Mouse (Mus musculus): Measurements from ENCODE around the gene Sfta2. TPM values are rescaled to one million over a fixed set of nuclear protein-coding genes. Genes with fewer than 3 reads are reported as not detected.

Gene Sfta2
- polyA plus RNA-seq, 1 experiment: not detected

- H3K27me3 ChIP-seq (ENCODE audit: control insufficient read depth): no peaks in the 10 kb centered on the region
- no peak overlapping the region for H3K4me3 ChIP-seq (replicated peaks)
- H3K9me3 ChIP-seq (ENCODE audit: control insufficient read depth, low read length): peaks cover 5% of the 10 kb centered on the region
- no peaks in the 10 kb centered on the region for H3K36me3 ChIP-seq (ENCODE audit: control insufficient read depth)
- no peak for TF ChIP-seq TAL1 (IDR thresholded peaks at IDR 0.05; ENCODE audit: low read length)
- no peak for TF ChIP-seq GATA1 (IDR thresholded peaks at IDR 0.05; ENCODE audit: low read length)
- H3K4me1 ChIP-seq (ENCODE audit: control insufficient read depth): no peaks in the 10 kb centered on the region
Measured at GRCm38 (mm10) chr17:35590410-35591218, 10.7 kb upstream of the Sfta2 start.

GRCm38 (mm10) chr17:35591219-35591578 lies 10.2 kb upstream of the Sfta2 start:
- peaks cover 5% of the 10 kb centered on the region for H3K9me3 ChIP-seq (ENCODE audit: control insufficient read depth, low read length)
- no peak for TF ChIP-seq TAL1 (IDR thresholded peaks at IDR 0.05; ENCODE audit: low read length)
- no peak for TF ChIP-seq GATA1 (IDR thresholded peaks at IDR 0.05; ENCODE audit: low read length)
- no peaks in the 10 kb centered on the region for H3K4me1 ChIP-seq (ENCODE audit: control insufficient read depth)
- H3K36me3 ChIP-seq (ENCODE audit: control insufficient read depth): no peaks in the 10 kb centered on the region
- H3K4me3 ChIP-seq (replicated peaks): no peak overlapping the region
- no peaks in the 10 kb centered on the region for H3K27me3 ChIP-seq (ENCODE audit: control insufficient read depth)

- Histone ChIP-seq H3K4me3 (replicated peaks) (no peak overlapping the region), H3K36me3 (ENCODE audit: control insufficient read depth) (no peaks in the 10 kb centered on the region), H3K4me1 (ENCODE audit: control insufficient read depth) (no peaks in the 10 kb centered on the region), H3K27me3 (ENCODE audit: control insufficient read depth) (no peaks in the 10 kb centered on the region), H3K9me3 (ENCODE audit: control insufficient read depth, low read length) (peaks cover 5% of the 10 kb centered on the region)
- TF ChIP-seq GATA1 (IDR thresholded peaks at IDR 0.05; ENCODE audit: low read length) (no peak), TAL1 (IDR thresholded peaks at IDR 0.05; ENCODE audit: low read length) (no peak)
Measured at GRCm38 (mm10) chr17:35591731-35592130, 9.6 kb upstream of the Sfta2 start.

- H3K4me3 ChIP-seq (replicated peaks): no peak overlapping the region
- no peaks in the 10 kb centered on the region for H3K4me1 ChIP-seq (ENCODE audit: control insufficient read depth)
- H3K27me3 ChIP-seq (ENCODE audit: control insufficient read depth): no peaks in the 10 kb centered on the region
- TF ChIP-seq GATA1 (IDR thresholded peaks at IDR 0.05; ENCODE audit: low read length): no peak
- no peak for TF ChIP-seq TAL1 (IDR thresholded peaks at IDR 0.05; ENCODE audit: low read length)
- H3K9me3 ChIP-seq (ENCODE audit: control insufficient read depth, low read length): peaks cover 7% of the 10 kb centered on the region
- no peaks in the 10 kb centered on the region for H3K36me3 ChIP-seq (ENCODE audit: control insufficient read depth)
Measured at GRCm38 (mm10) chr17:35592131-35592530, 9.2 kb upstream of the Sfta2 start.

GRCm38 (mm10) chr17:35593786-35594185 lies 7.6 kb upstream of the Sfta2 start:
- no peaks in the 10 kb centered on the region for H3K36me3 ChIP-seq (ENCODE audit: control insufficient read depth)
- peaks cover 5% of the 10 kb centered on the region for H3K9me3 ChIP-seq (ENCODE audit: control insufficient read depth, low read length)
- no peak overlapping the region for H3K4me3 ChIP-seq (replicated peaks)
- no peaks in the 10 kb centered on the region for H3K27me3 ChIP-seq (ENCODE audit: control insufficient read depth)
- TF ChIP-seq TAL1 (IDR thresholded peaks at IDR 0.05; ENCODE audit: low read length): no peak
- TF ChIP-seq GATA1 (IDR thresholded peaks at IDR 0.05; ENCODE audit: low read length): no peak
- no peaks in the 10 kb centered on the region for H3K4me1 ChIP-seq (ENCODE audit: control insufficient read depth)

- Histone ChIP-seq H3K4me3 (replicated peaks) (no peak overlapping the region), H3K9me3 (ENCODE audit: control insufficient read depth, low read length) (peaks cover 5% of the 10 kb centered on the region), H3K27me3 (ENCODE audit: control insufficient read depth) (no peaks in the 10 kb centered on the region), H3K36me3 (ENCODE audit: control insufficient read depth) (no peaks in the 10 kb centered on the region), H3K4me1 (ENCODE audit: control insufficient read depth) (no peaks in the 10 kb centered on the region)
- no peak for TF ChIP-seq GATA1 (IDR thresholded peaks at IDR 0.05; ENCODE audit: low read length)
- TF ChIP-seq TAL1 (IDR thresholded peaks at IDR 0.05; ENCODE audit: low read length): no peak
Measured at GRCm38 (mm10) chr17:35594456-35594855, 6.9 kb upstream of the Sfta2 start.

- no peaks in the 10 kb centered on the region; the same call in 1 of the 2 replicates for H3K27me3 ChIP-seq (ENCODE audit: control insufficient read depth)
- no peak for TF ChIP-seq TAL1 (IDR thresholded peaks at IDR 0.05; ENCODE audit: low read length)
- TF ChIP-seq GATA1 (IDR thresholded peaks at IDR 0.05; ENCODE audit: low read length): no peak
- peaks cover 5% of the 10 kb centered on the region for H3K9me3 ChIP-seq (ENCODE audit: control insufficient read depth, low read length)
- H3K4me3 ChIP-seq (replicated peaks): no peak overlapping the region
- no peaks in the 10 kb centered on the region for H3K4me1 ChIP-seq (ENCODE audit: control insufficient read depth)
- H3K36me3 ChIP-seq (ENCODE audit: control insufficient read depth): no peaks in the 10 kb centered on the region
Measured at GRCm38 (mm10) chr17:35597399-35597798, 4.0 kb upstream of the Sfta2 start.

- TF ChIP-seq GATA1 (IDR thresholded peaks at IDR 0.05; ENCODE audit: low read length) (no peak), TAL1 (IDR thresholded peaks at IDR 0.05; ENCODE audit: low read length) (no peak)
- H3K9me3 ChIP-seq (ENCODE audit: control insufficient read depth, low read length): peaks cover 5% of the 10 kb centered on the region
- no peak overlapping the region for H3K4me3 ChIP-seq (replicated peaks)
- H3K27me3 ChIP-seq (ENCODE audit: control insufficient read depth): no peaks in the 10 kb centered on the region; the same call in 1 of the 2 replicates
- no peaks in the 10 kb centered on the region for H3K36me3 ChIP-seq (ENCODE audit: control insufficient read depth)
- no peaks in the 10 kb centered on the region for H3K4me1 ChIP-seq (ENCODE audit: control insufficient read depth)
Measured at GRCm38 (mm10) chr17:35601736-35602354, 496 bp downstream of the Sfta2 start.

- Histone ChIP-seq H3K4me3 (replicated peaks) (no peak overlapping the region), H3K9me3 (ENCODE audit: control insufficient read depth, low read length) (peaks cover 22% of the 10 kb centered on the region), H3K4me1 (ENCODE audit: control insufficient read depth) (no peaks in the 10 kb centered on the region), H3K36me3 (ENCODE audit: control insufficient read depth) (no peaks in the 10 kb centered on the region), H3K27me3 (ENCODE audit: control insufficient read depth) (no peaks in the 10 kb centered on the region; the same call in 1 of the 2 replicates)
- TF ChIP-seq GATA1 (IDR thresholded peaks at IDR 0.05; ENCODE audit: low read length) (no peak), TAL1 (IDR thresholded peaks at IDR 0.05; ENCODE audit: low read length) (no peak)
Measured at GRCm38 (mm10) chr17:35617127-35617526, 15.8 kb downstream of the Sfta2 start.
